Mouse (Mus musculus) kidney, postnatal 4 days (tissue): ENCODE data around the gene A630001G21Rik.
"Not testable (repeated sequence)": the region's sequence is repeated elsewhere in the genome, so short reads cannot be mapped to it uniquely, and the experiment has no call there.

ENCODE experiments used
- DNase-seq, 2 experiments: peaks; one replicate each; pipeline ENCODE4 v3.0.0; 2021; ENCODE audit warnings: mixed read lengths in 2 of 2

Gene A630001G21Rik

DNA sequence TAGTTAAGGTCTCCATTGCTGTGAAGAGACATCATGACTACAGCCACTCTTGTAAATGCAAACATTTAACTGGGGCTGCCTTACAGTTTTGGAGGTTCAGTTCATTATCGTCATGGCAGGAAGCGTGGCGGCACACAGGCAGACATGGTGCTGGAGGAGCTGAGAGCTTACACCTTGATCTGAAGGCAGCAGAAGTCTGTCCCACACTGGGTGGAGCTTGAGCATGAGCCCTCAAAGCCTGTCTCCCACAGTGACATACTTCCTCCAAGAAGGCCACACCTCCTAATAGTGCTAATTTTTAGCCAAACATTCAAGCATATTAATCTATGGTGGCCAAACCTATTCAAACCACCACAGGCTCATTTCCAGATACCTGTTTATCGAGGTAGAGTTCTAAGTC lies at the start of gene A630001G21Rik:
Gene A630001G21Rik (minus strand): TSS at position 208 of the 400 bp plus-strand sequence.
- DNase-seq: no peak

DNA sequence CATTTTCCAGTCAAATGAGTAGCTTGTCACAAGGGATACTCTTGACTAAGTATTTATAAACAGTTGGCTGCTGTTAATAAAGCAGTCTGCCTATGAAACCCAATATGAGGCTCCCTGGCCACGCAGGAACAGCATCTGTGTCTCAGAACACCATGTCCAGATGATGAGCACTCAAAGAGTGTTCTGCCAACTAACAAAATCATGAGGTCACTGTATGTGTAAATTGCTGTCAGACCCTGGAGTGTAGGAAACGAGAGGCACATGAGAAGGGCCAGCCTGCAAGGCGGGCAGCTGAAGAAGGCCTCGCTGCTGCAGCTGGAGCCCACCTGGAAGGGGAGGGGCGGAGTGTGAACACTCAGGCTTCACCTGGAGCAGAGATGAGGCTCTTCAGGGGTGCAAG lies 48.7 kb upstream of the A630001G21Rik start:
- no peak for DNase-seq

DNA sequence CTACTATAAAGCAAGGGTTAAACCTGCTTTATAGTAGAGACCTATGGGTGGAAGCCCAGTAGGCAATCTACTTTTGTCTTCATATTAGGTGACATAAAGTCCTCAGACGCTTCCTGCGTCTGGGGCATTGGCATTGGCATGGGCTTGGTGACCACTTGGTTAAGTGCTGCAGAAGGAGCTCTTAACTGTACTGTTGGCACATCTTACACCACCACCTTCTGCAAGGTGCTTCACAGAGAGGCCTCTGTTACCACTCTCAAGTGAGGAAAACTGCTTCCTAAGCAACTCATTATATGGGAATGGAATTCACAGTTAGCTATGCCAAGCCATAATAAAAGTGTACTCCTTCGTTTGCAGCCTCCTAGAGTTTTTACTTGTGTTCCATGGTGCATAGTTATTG lies 46.5 kb upstream of the A630001G21Rik start:
- DNase-seq: no peak

DNA sequence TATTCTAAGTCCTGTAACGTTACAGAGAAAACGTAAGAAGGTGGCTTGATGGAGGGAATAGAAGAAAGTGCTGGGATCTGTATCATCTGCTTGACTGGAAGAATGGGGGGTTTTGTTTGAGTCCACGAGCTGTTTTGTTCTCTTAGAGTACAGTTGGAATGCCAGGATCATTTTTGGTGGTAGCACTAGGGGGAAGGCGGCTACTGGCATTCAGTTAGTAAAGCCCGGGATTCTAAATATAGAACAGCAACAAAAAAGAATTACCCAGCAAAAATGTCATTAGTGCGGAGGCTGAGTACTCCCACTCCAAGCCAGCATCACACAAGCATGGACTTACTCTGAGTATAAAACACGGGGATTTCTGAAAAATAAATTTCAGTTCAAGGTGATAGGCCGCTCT lies 43.8 kb upstream of the A630001G21Rik start:
- DNase-seq: no peak

DNA sequence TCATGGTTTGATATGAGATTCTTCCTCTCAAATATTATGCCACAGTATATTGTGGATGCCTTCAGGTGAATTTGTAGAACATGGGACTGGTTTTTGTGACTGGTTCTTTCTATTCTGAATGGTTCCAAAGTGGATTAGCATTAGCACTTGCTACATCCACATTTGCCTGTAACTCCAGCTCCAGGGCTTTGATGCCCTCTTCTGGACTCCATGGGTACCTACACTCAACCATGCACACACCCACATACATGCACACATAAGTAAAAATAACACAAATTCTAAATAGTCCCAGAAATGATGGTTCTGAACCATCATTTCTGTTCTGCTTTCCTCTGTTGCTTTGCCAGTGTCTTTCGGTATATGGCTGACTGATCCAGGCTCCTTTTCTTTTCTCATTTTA lies 41.3 kb upstream of the A630001G21Rik start:
- DNase-seq: no peak

DNA sequence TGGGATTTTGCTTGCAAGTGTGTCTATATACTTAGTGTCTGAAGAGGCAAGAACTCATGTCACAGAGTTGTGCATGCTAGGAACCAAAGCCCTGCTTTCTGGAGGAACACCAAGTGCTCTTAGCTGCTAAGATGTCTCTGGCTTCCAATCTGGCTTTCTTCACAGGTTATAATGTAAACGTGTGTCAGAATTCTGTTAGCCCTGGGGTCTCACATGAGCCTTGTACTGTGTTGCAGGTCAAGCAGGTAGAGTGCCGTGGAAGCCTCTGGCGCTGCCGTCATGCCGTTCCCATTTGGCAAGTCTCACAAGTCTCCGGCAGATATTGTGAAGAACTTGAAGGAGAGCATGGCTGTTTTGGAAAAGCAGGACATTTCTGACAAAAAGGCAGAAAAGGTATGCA lies 39.7 kb upstream of the A630001G21Rik start:
- no peak for DNase-seq

GRCm38 (mm10) chr1:85814213-85814612 lies 35.8 kb upstream of the A630001G21Rik start:
- DNase-seq: not testable (repeated sequence)

DNA sequence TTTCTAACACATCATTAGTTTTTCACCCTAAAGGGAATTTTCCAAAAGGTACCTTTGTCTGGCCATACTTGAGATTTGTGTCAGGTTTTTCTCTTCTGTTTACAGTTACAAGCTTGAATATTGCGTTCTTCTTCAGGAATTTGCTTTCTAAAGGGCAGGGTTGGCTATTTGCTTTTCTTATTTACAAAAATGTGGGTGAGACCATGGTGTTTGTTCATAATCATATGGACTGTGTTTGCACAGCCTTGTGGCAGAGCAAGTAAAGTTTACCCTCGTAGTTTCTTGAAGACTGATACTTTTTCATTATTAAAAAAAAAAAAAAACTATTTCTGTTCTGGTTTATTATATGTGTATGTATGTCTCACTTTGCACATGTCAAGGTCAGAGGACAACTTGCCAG lies 32.3 kb upstream of the A630001G21Rik start:
- DNase-seq: no peak

- DNase-seq: no peak
These were observed 31.9 kb upstream of the A630001G21Rik start for GRCm38 (mm10) chr1:85810343-85810742.

GRCm38 (mm10) chr1:85809256-85809655 lies 30.8 kb upstream of the A630001G21Rik start:
- no peak for DNase-seq

- DNase-seq: no peak
These were observed 26.1 kb upstream of the A630001G21Rik start for GRCm38 (mm10) chr1:85804551-85804950.

DNA sequence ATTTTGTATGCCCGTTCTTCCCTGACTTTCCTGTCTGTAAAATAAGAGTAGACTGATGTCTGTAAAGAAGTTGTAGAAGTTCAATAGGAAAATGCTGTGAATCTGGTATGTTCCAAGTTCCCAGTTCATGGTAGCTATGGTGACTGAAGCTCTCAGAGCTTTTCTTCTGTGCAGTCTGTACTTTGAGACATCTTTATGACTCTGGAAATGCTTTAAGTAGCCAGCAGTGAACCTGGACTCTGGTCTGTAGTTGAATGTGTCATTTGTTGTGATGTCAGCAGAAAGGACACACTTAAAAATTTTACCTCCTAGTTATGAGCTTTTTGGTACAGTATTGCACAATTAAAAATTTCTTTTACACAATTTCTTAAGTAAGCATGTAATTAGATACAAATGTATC lies 24.1 kb upstream of the A630001G21Rik start:
- DNase-seq: no peak

DNA sequence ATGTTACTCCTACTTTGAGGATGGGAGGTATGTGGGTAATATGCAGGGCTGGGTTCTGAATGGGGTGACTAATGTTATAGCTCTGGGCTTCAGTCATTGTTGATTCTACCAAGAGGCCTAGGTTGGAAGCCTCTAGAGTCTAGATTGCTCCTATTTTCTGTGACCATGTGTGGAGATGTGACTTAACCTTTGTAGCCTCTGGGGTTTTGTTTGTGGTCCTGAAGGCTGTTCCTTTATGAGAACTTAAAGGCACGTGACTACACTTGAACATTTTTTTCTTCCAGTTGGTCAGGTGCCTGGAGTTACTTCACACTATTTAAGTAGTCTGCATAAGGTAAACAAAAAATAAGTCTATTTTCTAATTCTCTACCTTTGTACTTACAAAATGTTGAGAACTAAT lies 21.3 kb upstream of the A630001G21Rik start:
- no peak for DNase-seq

DNA sequence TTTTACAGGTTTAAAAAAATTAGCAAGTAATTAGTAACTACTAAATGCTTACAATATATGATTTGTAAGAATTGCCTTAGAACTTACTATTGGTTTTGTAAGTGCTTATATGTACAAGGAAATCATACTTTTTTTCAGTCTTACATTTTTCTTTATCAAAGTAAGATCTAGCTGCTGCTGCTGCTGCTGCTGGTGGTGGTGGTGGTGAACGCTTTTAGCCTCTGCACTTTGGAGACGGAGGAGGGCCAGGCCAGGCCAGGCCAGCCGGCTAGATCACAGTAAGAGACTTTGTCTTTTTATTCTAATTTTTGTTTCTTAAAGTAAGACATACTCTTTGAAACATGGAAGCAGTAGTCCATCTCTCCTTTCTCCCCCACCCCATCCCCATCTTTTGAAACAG lies 16.8 kb upstream of the A630001G21Rik start:
- no peak for DNase-seq

- peak; percentile 49 to 57 for DNase-seq
These were observed 15.8 kb upstream of the A630001G21Rik start for GRCm38 (mm10) chr1:85794106-85794771.

GRCm38 (mm10) chr1:85793208-85794105 lies 15.0 kb upstream of the A630001G21Rik start, which contains the start of gene Cab39:
Gene Cab39, plus strand, starts transcription at chr1:85793441.
- DNase-seq: peak; percentile 93 to 95

GRCm38 (mm10) chr1:85791476-85791875 lies 13.0 kb upstream of the A630001G21Rik start:
- no peak for DNase-seq

- no peak for DNase-seq
These were observed 12.1 kb upstream of the A630001G21Rik start for GRCm38 (mm10) chr1:85790565-85790964.

DNA sequence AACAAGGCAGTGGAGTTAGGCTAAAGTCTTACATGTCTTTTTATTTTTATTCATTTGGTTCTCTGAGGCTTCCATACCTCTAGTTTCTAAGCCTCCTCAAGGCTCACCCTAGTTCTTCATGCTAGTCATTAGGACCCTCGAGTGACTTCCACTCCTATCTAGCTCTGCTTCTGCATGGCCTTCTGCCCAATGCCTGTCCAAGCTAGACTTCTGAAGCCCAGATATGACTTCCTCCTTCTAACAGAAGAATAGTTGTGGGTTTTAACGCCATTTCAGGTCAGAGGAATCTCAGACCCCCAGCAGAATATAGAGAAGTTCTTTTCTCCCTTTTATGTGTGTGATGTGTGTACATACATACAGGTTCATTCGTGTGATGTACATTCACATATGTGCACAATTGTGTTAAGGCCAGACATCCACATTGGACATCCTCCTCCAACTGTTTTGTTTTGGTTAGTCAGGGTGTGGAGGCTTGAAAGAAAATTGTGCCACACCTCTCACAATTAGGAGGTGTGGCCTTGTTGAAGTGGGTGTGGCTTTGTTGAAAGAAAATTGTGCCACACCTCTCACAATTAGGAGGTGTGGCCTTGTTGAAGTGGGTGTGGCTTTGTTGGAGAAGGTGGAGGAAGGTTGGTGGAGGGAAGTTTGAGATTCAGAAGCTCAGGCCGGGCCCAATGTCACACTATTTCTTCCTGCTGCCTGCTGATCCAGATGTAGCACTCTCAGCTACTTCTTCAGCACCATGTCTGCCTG lies 1.2 kb upstream of the A630001G21Rik start:
- DNase-seq: no peak

- DNase-seq: no peak
These were observed 569 bp upstream of the A630001G21Rik start for GRCm38 (mm10) chr1:85779012-85779411.

DNA sequence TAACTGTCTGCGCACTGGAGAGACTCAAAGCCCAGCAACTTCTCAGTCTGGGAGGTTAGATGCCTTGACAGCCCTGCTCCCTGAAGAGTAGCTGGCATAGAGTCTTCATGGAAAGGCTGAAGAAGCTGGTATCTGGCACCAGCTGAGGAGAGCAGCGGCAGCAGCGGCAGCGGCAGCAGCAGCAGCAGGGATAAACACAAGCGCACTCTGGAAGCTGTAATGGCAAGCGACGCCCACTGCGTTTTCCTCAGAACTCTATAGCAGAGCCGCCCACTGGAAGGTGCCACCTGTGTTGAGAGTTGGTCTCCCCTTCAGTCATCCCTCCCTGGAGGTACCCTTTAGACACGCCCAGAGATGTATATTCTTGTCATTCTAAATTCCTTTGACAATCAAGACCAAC lies 2.3 kb downstream of the A630001G21Rik start:
- no peak for DNase-seq

DNA sequence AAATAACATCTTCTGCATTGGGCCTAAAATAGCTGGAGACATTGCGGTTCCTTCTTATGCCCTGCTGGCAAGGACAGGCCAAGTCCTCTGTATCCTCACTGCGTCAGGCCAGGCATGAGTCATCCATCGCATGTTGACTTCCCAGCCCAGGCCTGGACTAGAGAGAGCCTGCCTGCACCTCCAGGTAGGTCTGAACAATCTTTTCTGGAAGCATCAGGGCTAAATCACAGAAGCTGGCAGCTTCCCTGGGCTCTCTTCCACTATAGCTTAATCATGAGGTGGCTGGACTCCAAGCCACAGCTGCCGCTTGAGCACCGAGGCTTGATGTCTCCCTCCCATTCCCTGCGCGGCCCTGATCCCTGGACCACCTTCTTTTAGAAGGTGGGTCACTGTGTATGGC lies 3.3 kb downstream of the A630001G21Rik start:
- no peak for DNase-seq

- DNase-seq: no peak
These were observed 6.5 kb downstream of the A630001G21Rik start for GRCm38 (mm10) chr1:85771976-85772375.
